Mouse (Mus musculus) large intestine, adult 2 months (tissue): ENCODE results near the gene Dhrs13. TPM values are rescaled to one million over a fixed set of nuclear protein-coding genes. Genes with fewer than 3 reads are reported as not detected.

Source experiments
- DNase-seq: peaks from one replicate; pipeline ENCODE4 v3.0.0-alpha.2; 2012; ENCODE audit warnings: low read depth, low spot score
- WGBS: fragments of 180-500 bp; shearing (Covaris S2); methylation state at CpG from one replicate; pipeline ENCODE4 v1.1.7; 2018; 5-methylcytosine and 5-hydroxymethylcytosine counted together
- polyA plus RNA-seq: library from polyadenylated mRNA; depleted of rRNA; stranded (reverse); fragments of >200 nt; gene quantifications from 2 replicates; pipeline ENCODE4 v1.2.3, GENCODE M21; 2012; rRNA removed

Gene Dhrs13
- polyA plus RNA-seq, 1 experiment = 5.0 TPM

- 89% methylated on average over 4 of the region's 4 CpGs for WGBS
- DNase-seq = no peak
These were observed 42.6 kb downstream of the Dhrs13 start for GRCm38 (mm10) chr11:78074666-78075065.

GRCm38 (mm10) chr11:78079961-78080921 is 48.2 kb downstream of the Dhrs13 start, which contains the start of gene Eral1:
Eral1 (minus strand) TSS chr11:78080383.
- peak; percentile 72 for DNase-seq
- under 1% methylated on average over 42 of the region's 42 CpGs for WGBS

GRCm38 (mm10) chr11:78083595-78083994 is 51.5 kb downstream of the Dhrs13 start:
- DNase-seq = no peak
- WGBS = 8% methylated on average over 1 of the region's 1 CpGs

GRCm38 (mm10) chr11:78086925-78087479 is 54.9 kb downstream of the Dhrs13 start:
- DNase-seq = no peak
- WGBS = 61% methylated on average over 4 of the region's 4 CpGs

Other genes with a start within 250 kb of the Dhrs13 start
- gene Gm10277, start 244.5 kb upstream of the Dhrs13 start, polyA plus RNA-seq = 0.02 TPM in 1 of 2 replicates, not detected in the other
- gene Pipox, start 138.2 kb upstream of the Dhrs13 start, polyA plus RNA-seq = 8.4 and 21.5 TPM in 2 replicates
- gene Sez6, start 101.5 kb upstream of the Dhrs13 start, polyA plus RNA-seq = 0.18 and 0.48 TPM in 2 replicates
- gene Phf12, start 49.5 kb upstream of the Dhrs13 start, polyA plus RNA-seq = 27.0 and 41.8 TPM in 2 replicates
- gene Flot2, start 5.7 kb downstream of the Dhrs13 start, polyA plus RNA-seq = 27.9 and 33.9 TPM in 2 replicates
- 26.1 and 27.3 TPM in 2 replicates for gene Eral1, start 48.1 kb downstream of the Dhrs13 start, polyA plus RNA-seq
- 7.8 and 14.5 TPM in 2 replicates for gene Fam222b, start 62.4 kb downstream of the Dhrs13 start, polyA plus RNA-seq
- gene Traf4, start 133.3 kb downstream of the Dhrs13 start, polyA plus RNA-seq = 68.9 and 93.3 TPM in 2 replicates
- 6.6 and 9.1 TPM in 2 replicates for gene Nek8, start 144.4 kb downstream of the Dhrs13 start, polyA plus RNA-seq
- 6.8 and 15.2 TPM in 2 replicates for gene Tlcd1, start 144.4 kb downstream of the Dhrs13 start, polyA plus RNA-seq
- 262 and 337 TPM in 2 replicates for gene Rpl23a, start 151.3 kb downstream of the Dhrs13 start, polyA plus RNA-seq
- 10.7 and 11.2 TPM in 2 replicates for gene Rab34, start 156.2 kb downstream of the Dhrs13 start, polyA plus RNA-seq
- gene Proca1, start 161.1 kb downstream of the Dhrs13 start, polyA plus RNA-seq = 0.30 TPM in 1 of 2 replicates, not detected in the other
- gene Sdf2, start 213.5 kb downstream of the Dhrs13 start, polyA plus RNA-seq = 94.8 and 111 TPM in 2 replicates
- 17.4 and 19.8 TPM in 2 replicates for gene Supt6, start 213.7 kb downstream of the Dhrs13 start, polyA plus RNA-seq
- gene 2610507B11Rik, start 229.5 kb downstream of the Dhrs13 start, polyA plus RNA-seq = 49.5 and 72.1 TPM in 2 replicates